Mouse (Mus musculus) liver, embryonic 13.5 days (tissue): ENCODE data around the gene Clcf1. TPM values are rescaled to one million over a fixed set of nuclear protein-coding genes. Genes with fewer than 3 reads are reported as not detected.
"Not testable (repeated sequence)": the region's sequence is repeated elsewhere in the genome, so short reads cannot be mapped to it uniquely, and the experiment has no call there.

Experiments used
- ATAC-seq: fragments of 200-750 bp; cut with Nextera tagmentation; 2 replicates; pipeline ENCODE4 v1.8.0; 2017; ENCODE audit warnings: low read depth, mild to moderate bottlenecking, moderate number of reproducible peaks, moderate library complexity
- DNase-seq: peaks from one replicate; pipeline ENCODE4 v3.0.0; 2022
- H3K27ac ChIP-seq: fragments of 300-500 bp; sonication (generic); 2 replicates; pipeline ENCODE4 v1.5.1; 2015; ENCODE audit warnings: moderate library complexity, mild to moderate bottlenecking, inconsistent platforms
- H3K27me3 ChIP-seq: fragments of 300-500 bp; sonication (generic); 2 replicates; pipeline ENCODE4 v1.6.1; 2015; ENCODE audit warnings: mild to moderate bottlenecking, inconsistent platforms
- H3K36me3 ChIP-seq: fragments of 300-500 bp; sonication (generic); 2 replicates; pipeline ENCODE4 v1.6.1; 2015; ENCODE audit warnings: mild to moderate bottlenecking, inconsistent platforms
- H3K4me1 ChIP-seq: fragments of 300-500 bp; sonication (generic); replicated peaks from 2 replicates; pipeline ENCODE4 v1.6.1; 2015; ENCODE audit warnings: inconsistent platforms
- H3K4me2 ChIP-seq: fragments of 300-500 bp; sonication (generic); 2 replicates; pipeline ENCODE4 v1.6.1; 2015; ENCODE audit warnings: inconsistent platforms, mild to moderate bottlenecking, moderate library complexity
- H3K4me3 ChIP-seq: fragments of 300-500 bp; sonication (generic); replicated peaks from 2 replicates; pipeline ENCODE4 v1.5.1; 2015; ENCODE audit warnings: mild to moderate bottlenecking, inconsistent platforms
- H3K9ac ChIP-seq: fragments of 300-500 bp; sonication (generic); 2 replicates; pipeline ENCODE4 v1.6.1; 2015; ENCODE audit warnings: mild to moderate bottlenecking, inconsistent platforms
- H3K9me3 ChIP-seq: fragments of 300-500 bp; sonication (generic); replicated peaks from 2 replicates; pipeline ENCODE4 v1.6.1; 2016; ENCODE audit warnings: inconsistent platforms
- whole genome bisulfite sequencing: fragments of 180-500 bp; shearing (Covaris S2); methylation state at CpG from one replicate; pipeline ENCODE4 v1.1.7; 2015; ENCODE audit not compliant: insufficient replicate concordance; 5-methylcytosine and 5-hydroxymethylcytosine counted together
- polyA plus RNA-seq: library from polyadenylated mRNA; unstranded; fragments of >200 nt; fragmentation: Nextera tagmentation; extraction: Ambion mirVana; gene quantifications from 2 replicates; pipeline ENCODE4 v1.2.1, GENCODE M21; 2015

Clcf1 gene
- polyA plus RNA-seq, 1 experiment from 2014 or later: 0.35 TPM

DNA sequence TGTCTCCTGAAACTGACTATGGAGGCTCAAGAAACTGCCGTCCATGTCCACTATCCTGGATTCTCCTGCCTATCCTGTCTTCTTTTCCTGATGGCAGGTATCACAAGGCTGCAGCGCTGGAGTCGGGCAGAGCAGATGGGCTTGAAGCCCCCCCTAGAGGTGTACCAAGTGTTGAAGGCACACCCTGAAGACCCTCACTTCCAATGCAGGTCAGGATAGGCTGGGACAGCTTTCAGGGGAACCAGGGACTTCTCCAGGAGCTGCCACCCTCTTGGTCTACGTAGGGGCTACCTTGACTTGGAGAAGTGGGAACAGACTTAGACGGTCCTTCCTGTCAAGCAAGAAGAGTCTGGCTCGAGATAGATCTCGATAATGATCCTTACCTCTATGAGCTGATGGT lies 18.6 kb downstream of the Clcf1 start:
- ATAC-seq: no peak
- H3K4me2 ChIP-seq: peak overlapping the region; percentile 84
- H3K4me3 ChIP-seq: peak overlapping the region; percentile 68; the same call in 1 of the 2 replicates
- peaks cover 43% of the 10 kb centered on the region for H3K4me1 ChIP-seq
- H3K27ac ChIP-seq: peak overlapping the region; percentile 77; the same call in 1 of the 2 replicates
- DNase-seq: no peak
- 69% methylated on average over 7 of the region's 7 CpGs for WGBS
- H3K36me3 ChIP-seq: no peaks in the 10 kb centered on the region
- H3K27me3 ChIP-seq: peaks cover 17% of the 10 kb centered on the region; the same call in 1 of the 2 replicates
- H3K9ac ChIP-seq: peak overlapping the region; percentile 71; the same call in 1 of the 2 replicates
- no peaks in the 10 kb centered on the region; the same call in 1 of the 2 replicates for H3K9me3 ChIP-seq

DNA sequence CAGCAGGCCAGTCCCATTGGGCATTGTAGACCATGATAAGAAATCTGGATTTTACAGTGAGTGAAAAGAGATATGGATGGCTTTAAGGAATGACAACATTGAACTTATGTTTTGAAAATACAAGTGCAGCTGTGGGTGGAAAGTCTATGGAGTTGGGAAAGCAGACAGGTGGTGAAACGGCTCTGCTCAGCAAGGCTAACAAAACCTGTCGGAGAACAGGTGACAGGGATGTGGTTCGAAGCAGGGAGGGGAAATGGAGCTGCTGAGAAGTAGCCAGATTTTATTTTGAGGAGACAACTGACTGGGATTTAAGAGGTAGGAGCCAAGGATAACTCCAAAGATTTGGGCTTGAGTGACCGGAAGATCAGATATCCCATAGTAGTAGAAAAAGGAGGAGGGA lies 20.5 kb downstream of the Clcf1 start:
- no peak overlapping the region for H3K27ac ChIP-seq
- H3K9ac ChIP-seq: no peak overlapping the region; the same call in 1 of the 2 replicates
- H3K4me1 ChIP-seq: peaks cover 35% of the 10 kb centered on the region
- no peak overlapping the region for H3K4me2 ChIP-seq
- H3K9me3 ChIP-seq: no peaks in the 10 kb centered on the region; the same call in 1 of the 2 replicates
- no peaks in the 10 kb centered on the region for H3K36me3 ChIP-seq
- H3K4me3 ChIP-seq: no peak overlapping the region
- WGBS: 62% methylated on average over 4 of the region's 4 CpGs
- H3K27me3 ChIP-seq: 0 out of 2 replicates have a peak, but pooled peaks cover 4% of the 10 kb centered on the region
- DNase-seq (no peak), ATAC-seq (no peak)

DNA sequence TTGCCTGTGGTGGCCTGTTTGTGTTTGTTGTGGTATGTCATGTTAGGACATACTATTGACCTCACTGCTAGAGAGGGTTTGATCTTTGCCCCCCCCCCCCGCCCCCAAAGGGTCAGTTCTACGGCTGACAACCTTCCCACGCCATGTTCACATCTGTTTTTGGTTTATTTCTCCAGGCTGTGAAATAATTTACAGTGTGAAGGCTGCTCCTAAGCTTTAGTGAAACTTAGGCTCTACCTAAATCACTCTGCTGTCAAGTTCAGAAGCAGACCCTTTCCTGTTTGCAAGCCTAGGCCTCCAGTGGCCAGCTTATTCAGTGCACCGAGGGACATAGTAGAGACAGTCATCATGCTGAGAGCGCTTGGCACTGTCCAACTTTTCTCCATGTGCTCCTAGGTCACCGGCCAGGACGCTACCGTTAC lies 26.2 kb downstream of the Clcf1 start:
- H3K36me3 ChIP-seq: no peaks in the 10 kb centered on the region
- H3K4me3 ChIP-seq: no peak overlapping the region
- no peaks in the 10 kb centered on the region; the same call in 1 of the 2 replicates for H3K9me3 ChIP-seq
- no peak for DNase-seq
- no peak for ATAC-seq
- peaks cover 6% of the 10 kb centered on the region for H3K4me1 ChIP-seq
- 0 out of 2 replicates have a peak, but pooled peaks cover 2% of the 10 kb centered on the region for H3K27me3 ChIP-seq
- no peak overlapping the region for H3K9ac ChIP-seq
- H3K27ac ChIP-seq: no peak overlapping the region
- no peak overlapping the region for H3K4me2 ChIP-seq
- 56% methylated on average over 8 of the region's 8 CpGs for WGBS

DNA sequence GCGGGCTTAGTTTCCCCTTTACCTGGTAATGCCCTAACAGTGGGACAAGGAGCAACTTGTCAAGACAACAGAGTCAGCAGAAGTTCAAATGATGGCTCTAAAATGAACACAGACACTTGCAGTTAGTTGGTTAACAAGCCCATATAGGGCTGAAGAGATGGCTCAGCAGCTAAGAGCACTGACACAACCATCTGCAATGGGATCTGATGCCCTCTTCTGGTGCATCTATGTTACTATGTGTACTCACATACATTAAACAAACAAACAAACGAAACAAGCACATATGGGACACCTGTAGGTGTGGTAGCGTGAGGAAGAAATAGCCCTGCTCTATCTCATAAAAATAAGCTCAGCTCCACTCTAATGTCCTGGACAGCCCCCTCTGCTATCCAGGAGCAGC lies 28.4 kb downstream of the Clcf1 start:
- H3K27me3 ChIP-seq: 0 out of 2 replicates have a peak, but pooled peaks cover 3% of the 10 kb centered on the region
- H3K4me1 ChIP-seq: peaks cover 6% of the 10 kb centered on the region
- ATAC-seq: no peak
- WGBS: 40% methylated on average over 3 of the region's 3 CpGs
- H3K9ac ChIP-seq: no peak overlapping the region
- H3K27ac ChIP-seq: no peak overlapping the region
- H3K9me3 ChIP-seq: no peaks in the 10 kb centered on the region; the same call in 1 of the 2 replicates
- H3K36me3 ChIP-seq: no peaks in the 10 kb centered on the region
- H3K4me2 ChIP-seq: no peak overlapping the region
- DNase-seq: no peak
- no peak overlapping the region for H3K4me3 ChIP-seq

DNA sequence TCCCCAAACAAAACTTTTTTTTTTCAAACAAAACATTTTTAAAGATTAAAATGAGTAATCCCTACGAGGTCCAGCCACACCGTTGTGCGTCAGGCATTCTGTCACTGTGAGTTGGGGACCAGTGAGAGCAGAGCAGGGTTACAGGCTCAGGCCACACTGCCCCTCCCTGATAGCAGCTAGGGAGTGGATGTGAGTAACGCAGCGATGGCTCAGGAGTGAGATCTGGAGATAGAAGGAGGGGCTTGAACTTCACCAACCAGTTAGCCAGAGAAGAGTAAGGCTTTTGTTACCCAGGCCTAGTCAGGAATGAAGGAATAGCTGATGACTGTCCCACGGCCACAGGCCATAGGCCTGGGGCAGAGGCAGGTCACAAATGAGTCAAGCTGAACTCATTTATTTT lies 30.7 kb downstream of the Clcf1 start:
- Histone ChIP-seq H3K9me3 (no peaks in the 10 kb centered on the region), H3K9ac (no peak overlapping the region), H3K4me2 (no peak overlapping the region), H3K27ac (no peak overlapping the region), H3K27me3 (peaks cover 3% of the 10 kb centered on the region; the same call in 1 of the 2 replicates), H3K36me3 (no peaks in the 10 kb centered on the region), H3K4me1 (peaks cover 3% of the 10 kb centered on the region), H3K4me3 (no peak overlapping the region)
- WGBS: 67% methylated on average over 6 of the region's 6 CpGs
- ATAC-seq (no peak), DNase-seq (no peak)

DNA sequence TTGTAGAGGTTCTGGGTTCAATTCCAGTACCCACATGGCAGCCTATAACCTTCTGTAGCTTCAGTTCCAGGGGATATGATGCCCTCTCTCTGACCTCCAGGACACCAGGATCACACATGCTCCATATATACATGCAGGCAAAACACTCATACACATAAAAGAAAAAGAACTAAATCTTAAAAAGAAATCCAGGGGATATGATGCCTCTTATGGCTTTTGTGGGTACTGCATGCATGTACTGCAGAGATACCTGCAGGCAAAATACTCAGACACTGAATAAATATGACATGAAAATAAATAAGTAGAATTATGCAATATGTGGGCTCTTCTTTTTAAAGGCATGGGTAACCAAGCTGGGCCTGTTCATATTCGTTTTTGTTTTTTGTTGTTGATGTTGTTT lies 33.0 kb downstream of the Clcf1 start:
- Histone ChIP-seq H3K27ac (no peak overlapping the region), H3K36me3 (no peaks in the 10 kb centered on the region), H3K27me3 (peaks cover 3% of the 10 kb centered on the region; the same call in 1 of the 2 replicates), H3K4me1 (no peaks in the 10 kb centered on the region), H3K4me3 (no peak overlapping the region), H3K9me3 (no peaks in the 10 kb centered on the region), H3K9ac (no peak overlapping the region), H3K4me2 (no peak overlapping the region)
- DNase-seq (no peak), ATAC-seq (no peak)
- 22% methylated on average over 1 of the region's 1 CpGs for WGBS

DNA sequence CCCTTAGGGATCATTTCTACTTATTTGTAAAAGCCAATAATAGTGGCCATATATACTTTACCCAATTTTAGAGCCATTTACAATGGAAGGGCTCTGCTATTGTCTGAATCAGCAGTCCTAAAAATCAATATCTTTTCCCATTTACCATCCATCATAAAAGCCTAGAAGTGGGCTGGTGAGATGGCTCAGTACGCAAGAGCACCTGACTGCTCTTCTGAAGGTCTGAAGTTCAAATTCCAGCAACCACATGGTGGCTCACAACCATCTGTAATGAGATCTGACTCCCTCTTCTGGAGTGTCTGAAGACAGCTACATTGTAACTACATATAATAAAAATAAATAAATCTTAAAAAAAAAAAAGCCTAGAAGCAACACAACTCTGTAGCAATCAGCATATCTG lies 34.6 kb downstream of the Clcf1 start:
- H3K27me3 ChIP-seq, H3K36me3 ChIP-seq, H3K9me3 ChIP-seq, H3K4me2 ChIP-seq, H3K27ac ChIP-seq, DNase-seq, H3K4me3 ChIP-seq, ATAC-seq, H3K9ac ChIP-seq, H3K4me1 ChIP-seq: not testable (repeated sequence)
- 57% methylated on average over 1 of the region's 1 CpGs for WGBS

DNA sequence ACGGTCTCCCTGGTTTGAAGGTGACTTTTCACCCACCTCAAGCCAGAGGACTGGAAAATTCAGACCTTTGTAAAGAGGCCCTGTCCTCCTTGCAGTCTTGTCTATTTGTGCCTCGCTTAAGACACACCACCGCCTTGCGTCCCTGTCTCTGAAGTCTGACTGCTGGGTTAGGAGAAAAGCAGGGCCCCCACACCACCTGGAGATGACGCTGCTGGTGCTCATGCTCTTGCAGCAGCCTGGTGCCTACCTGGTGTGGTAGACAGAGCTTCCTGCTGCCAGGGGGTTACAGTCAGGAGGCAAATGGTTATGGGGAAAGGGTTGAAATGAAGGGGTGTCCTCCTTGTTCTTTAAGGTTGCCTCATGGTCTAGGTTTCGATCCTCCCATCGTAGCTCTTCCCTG lies 40.2 kb downstream of the Clcf1 start:
- DNase-seq (no peak), ATAC-seq (no peak)
- Histone ChIP-seq H3K4me3 (no peak overlapping the region), H3K4me2 (no peak overlapping the region), H3K9me3 (no peaks in the 10 kb centered on the region), H3K27me3 (no peaks in the 10 kb centered on the region), H3K4me1 (peaks cover 15% of the 10 kb centered on the region), H3K9ac (no peak overlapping the region), H3K36me3 (no peaks in the 10 kb centered on the region), H3K27ac (no peak overlapping the region)
- 78% methylated on average over 7 of the region's 7 CpGs for WGBS

DNA sequence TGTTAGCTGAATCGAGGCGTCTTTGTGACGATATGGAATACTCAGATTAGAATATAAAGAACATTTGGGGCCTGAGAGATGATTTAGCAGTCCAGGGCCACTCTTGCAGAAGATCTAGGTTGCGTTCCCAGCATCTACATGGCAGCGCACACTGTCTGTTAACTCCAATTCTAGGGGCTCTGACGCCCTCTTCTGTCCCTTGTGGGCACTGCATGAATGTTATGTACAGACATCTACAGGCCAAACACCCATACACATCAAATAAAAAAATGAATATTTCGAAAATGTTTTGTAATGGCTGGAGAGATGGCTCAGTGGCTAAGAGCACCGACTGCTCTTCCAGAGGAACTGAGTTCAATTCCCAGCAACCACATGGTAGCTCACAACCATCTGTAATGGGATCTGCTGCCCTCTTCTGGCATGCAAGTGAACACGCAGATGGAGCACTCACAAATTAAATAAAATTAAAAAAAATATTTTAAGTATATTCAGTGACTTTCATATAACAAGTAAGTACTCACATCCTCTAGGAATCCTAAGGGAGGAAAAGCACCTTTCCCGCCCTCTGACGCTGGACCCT lies 41.6 kb downstream of the Clcf1 start:
- DNase-seq: no peak
- Histone ChIP-seq H3K4me3 (no peak overlapping the region), H3K9me3 (no peaks in the 10 kb centered on the region), H3K27ac (no peak overlapping the region), H3K36me3 (no peaks in the 10 kb centered on the region), H3K27me3 (no peaks in the 10 kb centered on the region), H3K9ac (no peak overlapping the region), H3K4me1 (peaks cover 21% of the 10 kb centered on the region), H3K4me2 (no peak overlapping the region)
- WGBS: 70% methylated on average over 11 of the region's 11 CpGs
- ATAC-seq: no peak

DNA sequence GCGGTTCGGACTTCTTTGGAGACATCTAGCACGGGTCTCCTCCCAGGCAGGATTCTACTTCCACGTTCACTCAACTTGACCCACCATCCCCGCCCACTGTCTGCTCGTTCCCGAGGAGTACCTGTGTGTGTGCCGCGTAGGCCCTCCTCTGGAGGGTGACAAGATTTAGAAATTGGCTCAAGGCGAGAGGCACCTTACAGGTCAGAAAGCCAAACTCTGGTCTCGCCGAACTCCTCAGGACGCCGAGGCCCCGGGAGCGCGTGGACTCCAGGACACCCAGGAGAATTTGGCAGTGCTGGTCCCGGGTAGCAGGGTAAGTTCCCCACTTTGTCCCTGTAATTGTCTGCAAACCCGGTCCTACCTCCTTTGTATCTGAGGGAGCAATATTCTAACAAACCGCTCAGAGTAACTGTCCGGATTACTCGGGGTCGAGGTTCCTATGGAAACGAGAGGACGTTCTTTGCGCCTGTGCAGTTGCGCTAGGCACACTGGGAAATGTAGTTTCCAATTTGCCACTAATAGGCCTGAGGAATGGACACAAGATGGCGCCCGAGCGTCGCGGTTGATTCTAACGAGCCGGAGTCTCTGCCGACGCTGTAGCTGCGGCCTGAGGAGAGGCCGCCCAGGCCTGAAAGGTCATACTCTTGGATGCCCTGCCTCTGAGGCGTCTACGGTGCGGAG lies 43.3 kb downstream of the Clcf1 start:
- no peaks in the 10 kb centered on the region for H3K27me3 ChIP-seq
- H3K9ac ChIP-seq: peak overlapping the region; percentile 75
- peaks cover 29% of the 10 kb centered on the region for H3K4me1 ChIP-seq
- H3K4me3 ChIP-seq: peak overlapping the region; percentile 74
- peak; percentile 83 for DNase-seq
- peak; percentile 80 for ATAC-seq
- peak overlapping the region; percentile 96 for H3K4me2 ChIP-seq
- no peaks in the 10 kb centered on the region for H3K36me3 ChIP-seq
- WGBS: under 1% methylated on average over 41 of the region's 41 CpGs
- H3K9me3 ChIP-seq: no peaks in the 10 kb centered on the region
- H3K27ac ChIP-seq: no peak overlapping the region

DNA sequence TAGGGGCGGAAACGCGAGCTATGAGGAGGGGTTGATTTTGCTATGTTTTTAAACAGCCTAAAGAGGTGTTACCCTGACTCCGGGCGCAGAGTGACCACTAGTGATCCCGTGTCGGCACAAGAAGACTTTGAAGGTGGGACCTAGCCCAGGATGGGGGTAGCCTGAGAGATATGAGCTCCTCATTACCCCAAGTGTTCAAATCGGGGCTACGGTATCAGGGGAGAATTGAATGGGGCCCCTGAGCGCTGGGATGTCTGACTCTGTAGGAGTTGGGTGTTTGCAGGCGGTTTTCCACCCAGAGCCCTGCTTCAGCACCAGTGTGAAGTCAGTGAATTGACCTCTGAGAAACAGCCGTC lies 43.8 kb downstream of the Clcf1 start:
- WGBS: 34% methylated on average over 12 of the region's 12 CpGs
- H3K4me3 ChIP-seq: peak overlapping the region; percentile 74
- no peaks in the 10 kb centered on the region for H3K9me3 ChIP-seq
- ATAC-seq: no peak
- DNase-seq: no peak
- H3K9ac ChIP-seq: peak overlapping the region; percentile 62
- H3K27ac ChIP-seq: no peak overlapping the region
- peak overlapping the region; percentile 96 for H3K4me2 ChIP-seq
- H3K4me1 ChIP-seq: peaks cover 33% of the 10 kb centered on the region
- no peaks in the 10 kb centered on the region for H3K27me3 ChIP-seq
- no peaks in the 10 kb centered on the region for H3K36me3 ChIP-seq
